Mouse (Mus musculus): ENCODE measurements around the gene Gm28051.

Gm28051 gene

DNA sequence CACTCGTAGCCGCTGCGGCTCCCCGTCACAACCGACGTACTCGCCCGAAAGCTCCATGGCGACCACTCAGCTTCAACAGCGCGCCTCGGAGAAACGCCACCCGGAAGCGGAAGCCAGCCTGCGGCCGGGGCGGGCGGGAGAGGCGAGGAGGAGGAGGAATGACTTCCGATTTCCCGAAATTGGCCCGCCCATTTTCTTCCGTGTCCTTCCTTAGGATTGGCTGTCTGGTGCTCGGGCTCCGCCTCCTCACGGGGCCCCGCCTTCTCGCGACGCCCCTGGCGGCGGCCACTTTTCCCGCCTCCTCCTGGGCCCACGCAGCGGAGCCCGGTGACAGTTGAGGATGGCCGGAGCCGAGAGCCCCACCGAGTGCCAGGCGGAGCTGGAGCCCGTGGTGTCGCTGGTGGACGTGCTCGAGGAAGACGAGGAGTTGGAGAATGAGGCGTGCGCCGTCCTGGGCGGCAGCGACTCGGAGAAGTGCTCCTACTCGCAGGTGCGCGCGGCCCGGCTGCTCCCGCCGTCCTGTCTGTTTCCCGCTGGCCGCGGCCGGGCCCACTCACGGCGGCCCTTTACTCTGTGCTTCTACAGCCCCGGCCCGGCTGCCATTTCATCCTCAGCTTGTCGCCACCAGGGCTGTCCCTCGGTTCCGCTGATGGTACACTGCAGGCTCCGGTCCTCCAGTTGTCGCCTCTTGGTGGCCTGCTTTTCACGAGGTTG lies at the start of gene Gm28051, which contains the start of the genes Gon7 and Ubr7:
TSS of gene Gm28051 (minus strand) at position 77 of the 714 bp plus-strand sequence.
TSS of gene Gon7 (minus strand) at position 115 of the 714 bp plus-strand sequence.
TSS of gene Ubr7 (plus strand) at position 279 of the 714 bp plus-strand sequence.
- peak; percentile 99 for DNase-seq (ENCODE audit: inconsistent ontology term)

DNA sequence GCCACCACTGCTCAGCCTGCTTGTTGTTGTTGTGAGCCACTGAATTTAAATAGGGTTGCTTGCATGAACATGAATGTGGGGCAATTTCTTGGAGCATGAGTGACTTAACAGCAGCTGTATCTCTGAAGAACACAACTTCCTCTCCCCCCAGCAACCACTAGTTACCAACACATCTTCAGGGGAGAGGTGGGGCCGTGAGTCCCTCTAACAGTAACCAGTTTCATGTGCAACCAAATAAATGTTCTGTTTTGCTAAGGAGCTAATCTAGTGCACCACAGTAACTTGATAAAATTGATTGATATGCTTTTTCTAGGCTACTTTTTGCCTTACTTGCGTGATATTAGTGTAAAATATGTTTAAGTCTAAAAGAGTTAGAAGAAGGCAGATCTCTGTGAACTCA lies 42.0 kb upstream of the Gm28051 start:
- no peak for DNase-seq (ENCODE audit: inconsistent ontology term)

DNA sequence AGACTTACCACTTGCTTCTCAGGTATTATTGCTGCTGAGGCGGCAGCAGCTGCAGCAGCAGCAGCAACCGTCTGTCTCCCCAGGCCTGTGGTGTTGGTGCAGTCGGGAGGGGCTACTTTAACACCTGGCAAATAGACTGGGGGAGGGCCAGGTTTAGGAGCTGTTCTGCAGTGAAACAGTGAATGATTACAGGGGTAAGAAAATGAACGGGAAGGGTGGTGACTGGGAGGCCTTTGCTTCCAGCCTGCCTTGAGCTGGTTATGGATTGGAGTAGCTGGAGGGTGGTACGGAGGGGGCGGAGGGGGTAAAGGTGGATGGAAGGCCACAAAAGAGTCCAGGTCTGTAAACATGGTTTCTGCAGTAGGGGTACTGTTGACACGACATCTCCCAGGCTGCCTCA lies 30.4 kb upstream of the Gm28051 start:
- DNase-seq (ENCODE audit: inconsistent ontology term): no peak

DNA sequence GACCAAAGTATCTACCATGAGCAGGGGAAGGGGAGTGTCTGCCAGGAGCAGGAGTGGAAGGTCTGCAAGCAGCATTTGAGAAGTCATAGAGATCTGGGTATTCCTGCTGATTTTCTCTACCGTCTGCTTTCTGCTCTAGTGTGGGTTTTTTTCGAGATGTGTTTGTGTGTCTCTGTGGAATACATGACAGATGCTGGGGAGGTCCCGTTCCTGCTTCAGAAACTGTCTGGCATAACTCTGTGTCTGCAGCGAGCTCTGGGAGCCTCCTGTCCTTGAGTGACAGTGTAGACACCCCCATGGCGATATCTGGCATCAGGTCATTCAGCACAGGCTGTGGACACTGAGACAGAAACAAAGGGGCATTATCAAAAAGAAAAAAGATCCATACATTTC lies 28.0 kb upstream of the Gm28051 start:
- DNase-seq (ENCODE audit: inconsistent ontology term): no peak

DNA sequence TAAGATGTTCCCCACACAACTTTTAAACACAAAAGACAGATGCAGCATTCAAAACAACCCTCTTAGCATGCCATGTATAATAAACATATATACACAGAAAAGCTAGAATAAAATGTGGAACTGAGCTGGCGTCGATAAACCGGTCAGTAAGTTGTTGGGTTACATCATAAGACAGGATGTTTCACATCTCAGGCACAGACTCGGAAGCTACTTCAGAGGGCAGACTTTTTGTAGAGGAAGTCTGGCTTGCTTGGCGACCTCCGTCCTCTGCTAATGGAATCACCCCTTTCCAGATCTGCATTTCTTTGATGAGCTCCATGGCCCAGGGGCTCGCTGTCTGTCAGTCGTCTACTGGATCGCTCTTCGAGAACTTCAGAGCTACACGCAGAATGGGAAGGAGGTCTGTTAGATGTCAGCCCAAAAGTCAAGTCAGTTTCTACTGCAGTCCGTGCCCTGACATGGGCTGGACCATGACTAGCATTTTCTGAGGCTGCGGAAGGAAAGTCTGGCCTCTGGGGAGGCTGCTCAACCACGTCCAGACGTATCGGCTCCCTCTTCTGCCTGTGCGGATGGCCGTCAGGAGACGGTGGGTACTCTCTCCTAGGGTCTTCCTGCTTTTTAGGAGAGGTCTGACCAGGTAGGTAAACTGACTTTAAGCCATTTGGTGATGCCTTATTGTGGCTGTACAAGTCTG lies 27.5 kb upstream of the Gm28051 start:
- no peak for DNase-seq (ENCODE audit: inconsistent ontology term)

DNA sequence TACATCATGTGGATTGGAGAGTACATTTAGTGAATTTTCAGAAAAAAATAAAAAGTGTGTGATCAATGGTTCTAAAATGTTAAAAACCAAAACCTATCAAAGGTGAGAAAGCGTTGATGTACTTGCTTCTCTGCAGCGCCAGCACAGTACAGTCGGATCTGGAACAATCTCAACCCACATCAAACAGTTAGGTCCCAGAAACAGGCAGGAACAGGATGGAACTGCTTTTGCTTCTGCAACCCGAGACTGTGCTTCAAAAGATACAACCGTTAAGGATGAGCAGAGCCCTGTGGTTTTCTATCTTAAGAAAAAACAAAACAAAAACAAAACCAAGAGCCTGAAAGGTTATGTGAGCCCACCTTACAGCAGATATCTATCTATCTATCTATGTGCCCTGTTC lies 25.3 kb upstream of the Gm28051 start:
- DNase-seq (ENCODE audit: inconsistent ontology term): no peak

DNA sequence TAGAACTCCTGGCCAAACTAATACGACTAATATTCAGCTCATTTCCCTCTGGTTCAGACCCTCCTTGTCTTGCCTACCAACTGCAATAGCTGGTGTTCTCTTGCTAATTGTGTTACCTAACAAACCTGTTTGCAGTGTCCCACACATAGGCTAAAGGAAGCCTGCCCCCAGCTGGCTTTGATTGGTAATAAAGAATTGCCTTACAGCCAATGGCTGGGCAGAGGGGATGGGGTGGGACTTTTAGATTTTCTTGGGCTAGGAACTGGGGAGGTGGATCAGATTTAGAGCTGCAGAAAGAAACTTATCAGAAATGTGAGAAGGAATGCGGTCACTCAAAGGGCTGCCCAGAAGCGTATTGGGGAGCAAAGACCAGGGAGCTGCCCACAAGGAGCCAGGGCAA lies 21.9 kb upstream of the Gm28051 start:
- DNase-seq (ENCODE audit: inconsistent ontology term): no peak

DNA sequence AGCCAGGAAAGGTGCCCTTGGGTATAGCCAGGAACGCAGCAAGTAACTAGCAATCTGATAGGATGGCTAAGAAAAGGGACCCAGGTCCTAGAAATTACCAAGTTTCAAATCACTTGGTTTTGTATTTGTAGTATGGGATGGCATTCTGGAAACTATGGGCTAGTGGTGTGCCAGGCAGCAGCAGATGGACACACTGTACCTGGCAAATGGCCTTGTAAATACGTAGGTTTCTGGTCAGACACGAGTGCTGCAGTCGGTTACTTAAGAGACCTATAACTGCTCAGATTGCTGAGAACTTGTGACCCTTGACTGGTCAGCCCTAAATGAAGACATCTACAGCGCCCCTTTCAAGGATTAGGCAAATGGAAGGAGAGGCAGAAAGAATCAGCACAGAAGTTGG lies 20.6 kb upstream of the Gm28051 start:
- no peak for DNase-seq (ENCODE audit: inconsistent ontology term)

DNA sequence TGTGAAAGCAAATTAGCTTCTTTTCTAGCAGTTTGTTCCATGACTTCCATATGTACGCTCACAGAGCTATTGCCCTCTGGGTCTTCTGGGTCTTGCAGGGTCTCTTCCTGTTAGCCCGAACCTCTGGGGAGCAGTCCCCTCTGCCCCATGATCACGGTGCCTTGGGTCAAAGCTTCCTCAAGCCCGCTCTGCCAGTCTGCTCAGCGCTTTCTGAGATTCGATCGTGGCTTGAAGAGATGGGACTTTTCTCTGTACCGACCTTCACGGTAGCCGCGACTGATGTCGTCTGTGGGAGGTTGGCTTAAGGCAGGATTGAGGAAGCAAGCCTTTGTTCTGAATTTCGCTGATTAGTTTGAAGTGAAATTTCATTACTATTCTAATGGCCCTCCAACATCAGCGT lies 18.5 kb upstream of the Gm28051 start:
- DNase-seq (ENCODE audit: inconsistent ontology term): no peak

DNA sequence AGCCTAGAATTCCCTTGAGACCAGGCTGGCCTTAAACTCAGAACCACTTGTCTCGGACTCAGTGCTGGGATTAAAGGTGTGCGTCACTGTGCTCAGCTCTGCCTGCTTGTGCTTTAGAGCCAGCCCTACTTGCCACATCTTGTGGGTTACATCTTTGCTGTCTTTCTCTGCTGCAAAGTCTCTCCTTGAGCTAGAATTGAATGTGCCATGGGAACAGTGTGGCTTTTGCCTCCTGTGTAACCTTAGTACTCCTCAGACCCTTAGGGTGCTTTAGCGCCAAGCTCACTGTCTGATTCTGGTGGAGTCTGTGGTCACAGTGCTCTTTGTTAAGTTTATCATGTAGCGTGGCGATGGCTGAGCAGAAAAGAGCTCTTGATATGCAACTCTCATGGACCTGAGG lies 15.1 kb upstream of the Gm28051 start:
- DNase-seq (ENCODE audit: inconsistent ontology term): no peak

DNA sequence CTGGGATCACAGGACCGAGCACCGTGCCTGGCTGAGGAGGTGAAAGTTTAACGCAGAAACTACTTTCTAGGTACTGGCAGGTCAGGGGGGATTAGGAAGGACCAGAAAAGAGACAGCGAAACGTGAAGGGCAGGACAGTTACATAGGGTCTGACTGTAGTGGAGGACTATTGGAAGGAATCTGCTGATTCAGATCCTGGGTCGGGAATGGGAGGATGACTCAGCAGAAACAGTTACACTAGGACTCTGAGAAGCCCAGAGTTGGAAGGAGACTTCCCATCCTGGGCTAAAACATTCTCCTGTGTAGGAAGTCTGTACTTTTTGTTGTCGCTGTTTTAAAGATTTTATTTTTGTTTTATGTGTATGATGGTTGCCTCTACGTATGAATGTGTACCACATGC lies 14.0 kb upstream of the Gm28051 start:
- no peak for DNase-seq (ENCODE audit: inconsistent ontology term)

DNA sequence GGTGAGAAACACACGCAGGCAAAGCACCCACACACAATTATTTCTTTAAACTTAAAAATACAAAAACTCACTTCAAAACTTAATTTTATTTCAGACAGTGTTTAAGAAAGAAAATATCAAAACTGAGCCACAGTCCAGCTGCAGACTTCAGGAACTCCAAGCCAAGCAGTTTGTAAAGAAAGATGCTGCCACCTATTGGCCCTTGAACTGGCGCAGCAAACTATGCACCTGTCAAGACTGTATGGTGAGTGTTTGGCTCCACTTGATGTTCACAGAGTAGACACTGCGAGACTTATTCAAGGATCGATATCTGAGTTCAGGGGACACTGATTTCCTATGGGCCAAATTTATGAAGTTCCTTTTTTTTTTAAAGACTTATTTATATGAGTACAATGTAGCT lies 11.4 kb upstream of the Gm28051 start:
- DNase-seq (ENCODE audit: inconsistent ontology term): no peak

DNA sequence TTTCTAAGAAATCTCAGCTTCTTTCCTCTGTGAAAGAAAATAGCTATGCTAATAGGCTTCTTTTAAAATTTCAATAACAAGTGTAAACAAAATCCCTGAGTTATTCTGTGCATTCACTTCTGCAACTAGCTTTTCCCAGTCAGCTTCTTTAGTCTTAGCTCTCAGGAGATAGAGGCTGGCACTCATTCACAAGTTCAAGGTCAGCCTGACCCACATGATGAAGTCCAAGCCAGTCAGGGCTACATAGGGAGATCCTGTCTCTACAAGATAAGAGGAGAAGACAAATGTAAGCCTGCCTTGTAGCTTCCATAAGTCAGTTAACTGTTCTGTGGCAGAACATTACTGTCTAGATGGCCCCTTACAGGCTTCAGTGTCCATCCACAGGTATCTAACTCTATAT lies 6.1 kb upstream of the Gm28051 start:
- DNase-seq (ENCODE audit: inconsistent ontology term): no peak

DNA sequence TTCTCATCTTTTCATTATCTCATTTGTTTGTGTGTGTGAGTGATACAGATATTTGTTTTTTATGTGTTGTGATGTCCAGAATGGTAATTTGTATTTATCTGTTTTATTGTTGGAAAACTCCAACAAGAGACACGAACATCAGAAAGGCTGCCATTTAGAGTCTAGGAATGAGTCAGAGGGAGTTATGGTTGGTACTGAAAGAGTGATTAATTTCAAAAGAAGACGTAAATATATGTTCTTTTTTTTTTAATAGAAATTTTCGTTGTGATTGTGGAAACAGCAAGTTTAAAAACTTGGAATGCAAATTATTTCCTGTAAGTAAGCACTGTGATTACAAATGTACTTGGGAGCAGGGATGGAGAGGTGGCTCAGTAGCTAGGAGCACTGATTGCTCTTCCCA lies 4.1 kb upstream of the Gm28051 start:
- no peak for DNase-seq (ENCODE audit: inconsistent ontology term)

DNA sequence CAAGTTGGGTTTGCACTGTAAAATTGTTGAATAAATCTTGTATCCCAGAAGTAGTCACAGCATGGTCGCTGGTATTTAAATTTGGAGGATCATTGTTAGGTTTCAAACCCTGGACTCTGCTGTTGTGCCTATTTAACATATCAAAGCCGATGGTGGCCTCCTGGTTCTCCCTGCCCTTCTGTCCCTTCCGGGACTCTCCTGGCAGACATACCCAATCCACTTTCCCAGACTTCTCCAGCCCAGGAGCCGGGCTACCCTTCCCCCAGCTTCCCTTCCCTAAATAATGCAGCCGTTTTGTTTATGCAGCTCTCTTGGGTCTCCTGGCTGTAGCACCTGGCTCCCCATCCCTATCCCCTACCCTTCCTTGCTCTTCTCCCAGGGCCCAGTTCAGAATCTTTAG lies 1.4 kb upstream of the Gm28051 start:
- no peak for DNase-seq (ENCODE audit: inconsistent ontology term)

DNA sequence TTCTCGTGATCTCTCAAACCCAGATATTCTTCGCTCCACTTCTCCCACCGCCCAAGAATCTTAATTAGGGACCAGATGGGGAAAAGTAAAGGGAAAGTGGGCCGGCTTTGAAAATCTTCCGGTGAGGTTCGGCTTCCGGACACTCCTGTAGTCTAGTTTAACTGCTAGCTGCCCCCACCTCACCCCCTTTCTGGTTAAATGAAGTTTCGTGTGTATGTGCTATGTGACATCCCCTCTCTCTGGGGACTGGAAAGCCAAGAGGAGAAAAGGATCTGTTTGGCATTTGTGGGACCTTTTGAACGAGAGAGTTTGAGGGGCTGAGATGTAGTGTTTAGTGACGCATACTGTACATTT lies 815 bp upstream of the Gm28051 start, which contains the start of gene Gm20604:
TSS of gene Gm20604 (minus strand) at position 270 of the 354 bp plus-strand sequence.
- no peak for DNase-seq (ENCODE audit: inconsistent ontology term)

DNA sequence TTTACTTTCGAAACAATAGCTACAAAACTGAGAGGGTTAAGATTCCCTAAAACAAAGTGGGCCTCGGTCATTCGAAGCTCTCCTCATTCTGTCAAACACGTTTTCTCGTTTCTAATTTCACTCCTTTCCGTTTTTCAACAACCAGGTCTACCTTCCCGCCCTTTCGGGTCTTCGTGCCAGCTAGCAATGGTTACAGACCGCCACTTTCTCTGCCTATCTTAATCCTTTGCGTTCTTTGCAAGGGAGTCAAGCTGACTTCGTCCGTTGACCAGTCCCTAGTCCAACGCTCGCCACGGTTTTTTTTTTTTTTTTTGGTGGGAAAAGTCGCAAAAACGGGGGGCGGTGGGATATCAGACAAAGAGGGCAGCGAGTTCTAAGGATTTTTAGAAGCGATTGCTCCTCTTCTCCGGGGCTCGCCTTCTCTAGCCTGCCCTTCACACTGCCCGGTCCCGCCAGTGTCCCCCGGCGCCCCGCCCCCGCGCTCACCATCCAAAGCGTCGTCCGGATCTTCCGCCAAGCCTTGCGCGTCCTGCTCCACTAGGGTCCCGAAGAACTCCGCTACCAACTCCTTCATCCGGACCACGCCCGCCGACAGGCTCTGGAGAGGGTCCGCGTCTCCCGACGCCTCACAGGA lies 393 bp downstream of the Gm28051 start:
- DNase-seq (ENCODE audit: inconsistent ontology term): no peak

DNA sequence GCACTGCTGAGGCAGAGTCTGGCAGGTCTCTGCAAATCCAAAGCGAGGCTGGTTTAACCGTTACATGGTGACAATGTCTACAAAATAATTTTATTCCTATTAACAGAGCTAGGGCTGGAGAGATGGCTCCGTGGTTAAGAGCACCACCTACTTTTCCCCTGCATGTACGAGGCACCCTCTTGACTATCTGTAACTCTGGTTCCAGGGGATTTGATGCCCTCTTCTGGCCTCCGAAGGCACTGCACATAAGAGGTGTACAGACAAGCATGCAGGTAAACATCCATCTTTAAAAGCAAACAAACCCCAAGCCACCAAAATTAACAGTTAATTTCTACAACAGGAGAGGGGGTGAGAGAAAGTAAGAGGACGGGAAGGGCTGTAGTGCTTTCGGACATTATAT lies 1.3 kb downstream of the Gm28051 start:
- no peak for DNase-seq (ENCODE audit: inconsistent ontology term)

DNA sequence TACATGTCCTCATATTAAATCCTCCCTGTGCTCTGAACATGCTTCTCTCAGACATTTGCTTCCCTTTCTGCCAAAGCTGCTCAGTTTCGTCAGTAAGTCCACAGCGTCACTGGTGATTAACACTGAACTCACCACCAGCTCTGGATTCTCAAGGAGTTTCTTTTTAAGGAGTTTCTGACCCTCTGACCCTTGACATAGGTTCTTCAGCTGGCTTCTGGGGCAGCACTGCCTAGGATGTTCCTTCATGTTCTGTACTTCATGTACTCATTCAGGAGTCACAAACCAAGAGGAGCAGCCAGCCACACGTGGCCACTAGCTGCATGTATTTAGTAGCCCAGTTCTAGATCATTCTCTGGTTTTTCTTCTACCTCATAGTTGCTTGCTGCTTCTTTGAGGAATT lies 9.3 kb downstream of the Gm28051 start:
- no peak for DNase-seq (ENCODE audit: inconsistent ontology term)

DNA sequence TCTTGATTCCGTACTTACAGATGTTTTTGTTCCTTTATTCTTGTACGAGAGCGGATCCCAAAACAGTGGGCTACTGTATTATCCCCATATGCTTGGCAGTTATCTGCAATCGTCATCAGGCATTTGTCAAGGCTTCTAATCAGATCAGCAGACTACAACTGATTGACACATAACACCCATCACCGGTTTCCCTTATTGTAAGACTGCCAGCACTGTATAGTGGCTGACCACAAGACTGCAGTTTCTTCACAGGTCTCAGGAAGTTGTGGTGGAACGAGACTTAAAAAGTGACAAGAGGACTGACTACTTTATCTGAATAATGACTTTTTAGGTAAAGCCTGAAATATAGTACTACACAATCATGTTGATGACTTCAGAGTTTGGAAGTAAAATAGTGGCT lies 12.7 kb downstream of the Gm28051 start:
- DNase-seq (ENCODE audit: inconsistent ontology term): no peak

DNA sequence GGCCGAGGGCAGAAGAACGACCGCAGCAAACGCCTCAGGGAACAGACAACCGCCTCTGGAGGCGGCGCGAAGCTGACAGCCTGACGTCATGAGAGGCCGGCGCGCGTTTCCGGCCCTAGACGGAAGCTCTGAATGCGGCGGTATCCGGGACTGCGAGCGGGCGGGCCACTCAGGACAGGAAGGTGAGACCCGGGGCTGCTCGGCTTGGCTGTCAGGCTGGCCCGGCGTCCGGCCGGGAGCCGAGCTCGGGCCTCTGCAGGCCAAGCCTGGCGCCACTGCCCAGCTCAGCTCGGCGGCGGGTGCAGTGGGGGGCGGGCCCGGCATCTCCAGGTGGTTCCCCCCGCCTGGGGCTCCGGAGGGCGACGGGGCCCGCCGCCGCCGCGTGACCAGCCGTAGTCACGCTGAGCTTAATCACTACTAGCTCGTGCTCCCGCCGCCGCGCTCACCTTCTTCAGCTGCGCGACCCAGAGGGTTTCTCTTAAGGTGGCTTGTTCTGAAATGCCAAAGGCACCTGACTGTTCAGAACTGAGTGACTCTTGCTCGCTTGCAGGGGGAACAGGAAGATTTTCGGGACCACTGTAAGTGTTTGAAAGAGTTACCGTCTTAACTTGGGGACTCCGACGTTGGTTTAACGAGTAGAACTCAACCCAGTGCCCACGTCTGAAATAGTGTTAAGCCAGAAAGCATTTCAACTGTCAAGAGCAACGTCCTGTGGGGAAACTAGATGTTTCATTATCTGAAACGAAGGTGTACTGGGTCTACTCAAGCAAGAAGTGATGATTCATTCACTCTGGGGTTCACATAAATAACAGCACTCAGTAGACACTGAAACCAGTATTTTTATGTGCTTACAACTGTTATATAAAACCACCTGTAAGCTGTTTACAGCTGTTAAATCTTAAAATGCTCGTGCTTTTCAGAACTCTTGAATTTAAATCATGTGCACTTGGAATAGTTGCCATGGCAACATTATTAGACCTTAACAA lies 13.7 kb downstream of the Gm28051 start, which contains the start of the genes Moap1 and Tmem251:
TSS of gene Moap1 (minus strand) at position 73 of the 986 bp plus-strand sequence.
TSS of gene Tmem251 (plus strand) at position 174 of the 986 bp plus-strand sequence.
- peak; percentile 92 for DNase-seq (ENCODE audit: inconsistent ontology term)

All from Muller cell, postnatal 12 days (primary cell).